Mouse (Mus musculus): Measurements from ENCODE around the gene Olfr166.
"Not testable (repeated sequence)": the region's sequence is repeated elsewhere in the genome, so short reads cannot be mapped to it uniquely, and the experiment has no call there.

The Olfr166 gene

GRCm38 (mm10) chr16:19483394-19483793 lies at the start of gene Olfr166:
Gene Olfr166, plus strand, starts transcription at chr16:19483694.
- DNase-seq (ENCODE audit: low read depth in 2 of 2, low spot score in 2 of 2) = no peak

GRCm38 (mm10) chr16:19458741-19459140 lies 24.8 kb upstream of the Olfr166 start:
- DNase-seq (ENCODE audit: low read depth in 2 of 2, low spot score in 2 of 2) = not testable (repeated sequence)

GRCm38 (mm10) chr16:19464365-19464764 lies 19.1 kb upstream of the Olfr166 start:
- no peak for DNase-seq (ENCODE audit: low read depth in 2 of 2, low spot score in 2 of 2)

GRCm38 (mm10) chr16:19522166-19522565 lies 38.7 kb downstream of the Olfr166 start, which contains the start of gene Olfr167:
Gene Olfr167, minus strand, starts transcription at chr16:19522266.
- no peak for DNase-seq (ENCODE audit: low read depth in 2 of 2, low spot score in 2 of 2)

GRCm38 (mm10) chr16:19535455-19535854 lies 52.0 kb downstream of the Olfr166 start, which contains the start of gene Olfr168:
Gene Olfr168, minus strand, starts transcription at chr16:19535555.
- no peak for DNase-seq (ENCODE audit: low read depth in 2 of 2, low spot score in 2 of 2)

Data from CD8-positive naive resting alpha-beta T cell, adult 2 months (primary cell).